Mouse (Mus musculus) heart, adult 2 months (tissue): ENCODE data around the gene Csf2ra. TPM values are rescaled to one million over a fixed set of nuclear protein-coding genes. Genes with fewer than 3 reads are reported as not detected.

ENCODE experiments used
- DNase-seq, 2 experiments: peaks; one replicate each; pipeline ENCODE4 v3.0.0; 2021
- H3K27ac ChIP-seq: fragments of 200-600 bp; 2 replicates; pipeline ENCODE4 v1.8.1; 2022
- H3K27me3 ChIP-seq: fragments of 200-500 bp; 2 replicates; pipeline ENCODE4 v1.6.1; 2012; ENCODE audit warnings: mild to moderate bottlenecking, low read length, inconsistent platforms, mixed read lengths; ENCODE audit not compliant: control insufficient read depth, insufficient read depth
- H3K36me3 ChIP-seq: fragments of 200-500 bp; 2 replicates; pipeline ENCODE4 v1.6.1; 2012; ENCODE audit warnings: low read length, inconsistent platforms; ENCODE audit not compliant: control insufficient read depth, insufficient read depth
- H3K4me1 ChIP-seq: fragments of 200-500 bp; 2 replicates; pipeline ENCODE4 v1.6.1; 2011; ENCODE audit warnings: low read length; ENCODE audit not compliant: control insufficient read depth, insufficient read depth
- H3K4me3 ChIP-seq: fragments of 200-600 bp; 2 replicates; pipeline ENCODE4 v1.8.1; 2022
- H3K79me2 ChIP-seq: fragments of 200-500 bp; replicated peaks from 2 replicates; pipeline ENCODE4 v1.6.1; 2012; ENCODE audit warnings: mild to moderate bottlenecking, inconsistent platforms, low read length, moderate library complexity, mixed read lengths; ENCODE audit not compliant: control insufficient read depth, insufficient read depth
- H3K9ac ChIP-seq: fragments of 200-500 bp; 2 replicates; pipeline ENCODE4 v1.6.1; 2012; ENCODE audit warnings: low read depth, mild to moderate bottlenecking, control low read depth, inconsistent platforms, low read length, mixed read lengths
- CTCF ChIP-seq: fragments of 200-600 bp; IDR thresholded peaks from 2 replicates; pipeline ENCODE4 v1.8.1; 2022; ENCODE audit warnings: antibody characterized with exemption, mild to moderate bottlenecking, moderate library complexity
- EP300 ChIP-seq: fragments of 200-500 bp; IDR thresholded peaks from 2 replicates; pipeline ENCODE4 v1.6.1; 2011; ENCODE audit warnings: low read depth, low read length, control low read depth; ENCODE audit not compliant: insufficient read depth
- POLR2A ChIP-seq: fragments of 200-500 bp; IDR thresholded peaks from 2 replicates; pipeline ENCODE4 v1.6.1; 2011; ENCODE audit warnings: mild to moderate bottlenecking, low read depth, low read length, control low read depth; ENCODE audit not compliant: insufficient read depth
- WGBS: fragments of 180-500 bp; shearing (Covaris S2); methylation state at CpG from one replicate; pipeline ENCODE4 v1.1.7; 2018; 5-methylcytosine and 5-hydroxymethylcytosine counted together
- intact Hi-C: fragments of 180-260 bp; cut with DNase I; formaldehyde crosslinking; loops from one replicate; pipeline ENCODE4 v1.15.1; 2025
- polyA plus RNA-seq: library from polyadenylated mRNA; depleted of rRNA; stranded (reverse); fragments of >200 nt; gene quantifications from 2 replicates; pipeline ENCODE4 v1.2.3, GENCODE M21; 2012
- total RNA-seq, 2 experiments: library from RNA; stranded (reverse); gene quantifications; 2 replicates each; pipeline ENCODE4 v1.2.3; 2021

Gene Csf2ra
- total and polyA plus RNA-seq, 3 experiments, result 6.3 to 68.1 (median 7.7) TPM

- intact Hi-C loops, result no loop called here
- no peak for DNase-seq
- Histone ChIP-seq H3K27ac (no peak overlapping the region), H3K9ac (no peak overlapping the region), H3K4me1 (no peaks in the 10 kb centered on the region), H3K27me3 (no peaks in the 10 kb centered on the region), H3K4me3 (no peak overlapping the region), H3K36me3 (no peaks in the 10 kb centered on the region), H3K79me2 (no peaks in the 10 kb centered on the region)
- WGBS, result 46% methylated on average over 5 of the region's 5 CpGs
- no peak for TF ChIP-seq CTCF
Measured at GRCm38 (mm10) chr19:61244721-61245436, 16.6 kb upstream of the Csf2ra start.

DNA sequence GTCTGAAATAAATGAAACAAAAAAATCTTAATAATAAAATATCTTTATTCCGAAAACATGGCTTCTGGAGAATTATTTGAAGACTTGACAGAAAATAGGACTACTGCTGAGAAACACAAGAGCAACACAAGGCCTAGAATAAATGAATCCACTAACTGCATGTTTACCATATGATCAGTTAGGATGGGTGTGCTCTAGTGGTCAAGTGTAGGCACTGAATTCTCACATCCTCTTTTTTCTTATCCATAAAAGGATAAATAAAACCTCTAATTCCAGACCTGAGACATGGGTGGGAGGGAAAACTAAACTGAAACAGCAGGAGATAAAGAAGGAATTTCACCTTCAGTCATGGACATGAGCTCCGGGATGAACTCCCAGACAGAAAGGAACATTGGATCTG, 9.7 kb upstream of the Csf2ra start:
- H3K36me3 ChIP-seq, result no peaks in the 10 kb centered on the region
- no peak overlapping the region for H3K27ac ChIP-seq
- no peak overlapping the region for H3K4me3 ChIP-seq
- intact Hi-C loops, result no loop called here
- no peak overlapping the region for H3K9ac ChIP-seq
- H3K4me1 ChIP-seq, result no peaks in the 10 kb centered on the region
- 0 out of 2 replicates have a peak, but pooled peaks cover 3% of the 10 kb centered on the region for H3K27me3 ChIP-seq
- 66% methylated on average over 2 of the region's 2 CpGs for WGBS
- no peak for DNase-seq
- H3K79me2 ChIP-seq, result no peaks in the 10 kb centered on the region
- TF ChIP-seq CTCF (no peak), POLR2A (no peak), EP300 (no peak)

GRCm38 (mm10) chr19:61234532-61234931, 6.3 kb upstream of the Csf2ra start:
- H3K4me3 ChIP-seq, result no peak overlapping the region
- intact Hi-C loops, result no loop called here
- H3K27me3 ChIP-seq, result 0 out of 2 replicates have a peak, but pooled peaks cover 3% of the 10 kb centered on the region
- H3K9ac ChIP-seq, result no peak overlapping the region
- H3K4me1 ChIP-seq, result no peaks in the 10 kb centered on the region
- no peaks in the 10 kb centered on the region for H3K36me3 ChIP-seq
- DNase-seq, result no peak
- no peaks in the 10 kb centered on the region for H3K79me2 ChIP-seq
- no peak overlapping the region for H3K27ac ChIP-seq
- 63% methylated on average over 5 of the region's 5 CpGs for WGBS
- TF ChIP-seq POLR2A (no peak), CTCF (no peak), EP300 (no peak)

- TF ChIP-seq POLR2A (no peak), EP300 (no peak), CTCF (no peak)
- Histone ChIP-seq H3K27ac (peak overlapping the region; percentile 28; the same call in 1 of the 2 replicates), H3K4me3 (peak overlapping the region; percentile 49), H3K36me3 (no peaks in the 10 kb centered on the region), H3K27me3 (no peaks in the 10 kb centered on the region), H3K79me2 (no peaks in the 10 kb centered on the region), H3K4me1 (no peaks in the 10 kb centered on the region), H3K9ac (peak overlapping the region; percentile 56)
- peak; percentile 77 to 86 for DNase-seq
- WGBS, result 2% methylated on average over 71 of the region's 71 CpGs
- intact Hi-C loops, result no loop called here
Measured at GRCm38 (mm10) chr19:61226928-61227854, 1.0 kb downstream of the Csf2ra start.

- no peaks in the 10 kb centered on the region for H3K79me2 ChIP-seq
- peak; percentile 51 to 66 for DNase-seq
- intact Hi-C loops, result no loop called here
- H3K9ac ChIP-seq, result peak overlapping the region; percentile 9; the same call in 1 of the 2 replicates
- H3K36me3 ChIP-seq, result no peaks in the 10 kb centered on the region
- no peaks in the 10 kb centered on the region for H3K4me1 ChIP-seq
- 2% methylated on average over 71 of the region's 71 CpGs for WGBS
- peak overlapping the region; percentile 28; the same call in 1 of the 2 replicates for H3K27ac ChIP-seq
- peak overlapping the region; percentile 49 for H3K4me3 ChIP-seq
- no peak for TF ChIP-seq EP300
- H3K27me3 ChIP-seq, result no peaks in the 10 kb centered on the region
Measured at GRCm38 (mm10) chr19:61226401-61226927, 1.8 kb downstream of the Csf2ra start.
